Mouse (Mus musculus) small intestine, adult 2 months (tissue): ENCODE results near the gene Mroh8. TPM values are rescaled to one million over a fixed set of nuclear protein-coding genes. Genes with fewer than 3 reads are reported as not detected.
A peak's percentile ranks its signal among the peaks of the same experiment; 100 is the strongest.

Experiments
- H3K27ac ChIP-seq: fragments of 200-500 bp; 2 replicates; pipeline ENCODE4 v1.5.1; 2012; ENCODE audit warnings: low read depth, low read length, control low read depth, inconsistent platforms; ENCODE audit not compliant: insufficient read depth
- H3K27me3 ChIP-seq: fragments of 200-500 bp; 2 replicates; pipeline ENCODE4 v1.6.1; 2012; ENCODE audit warnings: mild to moderate bottlenecking, moderate library complexity, low read length, inconsistent platforms; ENCODE audit not compliant: control insufficient read depth, insufficient read depth
- H3K36me3 ChIP-seq: fragments of 200-500 bp; 2 replicates; pipeline ENCODE4 v1.6.1; 2012; ENCODE audit warnings: mild to moderate bottlenecking, low read length, control low read depth, inconsistent platforms; ENCODE audit not compliant: control insufficient read depth, insufficient read depth
- H3K4me1 ChIP-seq: fragments of 200-500 bp; 2 replicates; pipeline ENCODE4 v1.6.1; 2012; ENCODE audit warnings: low read length, inconsistent platforms, mixed read lengths; ENCODE audit not compliant: control insufficient read depth, insufficient read depth, insufficient read length
- H3K4me3 ChIP-seq: fragments of 200-500 bp; 2 replicates; pipeline ENCODE4 v1.5.1; 2012; ENCODE audit warnings: low read depth, mild to moderate bottlenecking, control low read depth, inconsistent platforms, low read length, moderate library complexity
- CTCF ChIP-seq: fragments of 200-500 bp; IDR thresholded peaks from 2 replicates; pipeline ENCODE4 v1.5.1; 2012; ENCODE audit warnings: low read depth, mild to moderate bottlenecking, control low read depth, inconsistent platforms, low read length, moderate library complexity, mixed read lengths; ENCODE audit not compliant: insufficient replicate concordance, insufficient read length; ENCODE audit errors: extremely low read depth
- POLR2A ChIP-seq: fragments of 200-500 bp; IDR thresholded peaks from 2 replicates; pipeline ENCODE4 v1.6.1; 2012; ENCODE audit warnings: low read depth, mild to moderate bottlenecking, control low read depth, inconsistent platforms, low read length, moderate library complexity
- whole genome bisulfite sequencing: fragments of 180-500 bp; shearing (Covaris S2); methylation state at CpG from one replicate; pipeline ENCODE4 v1.1.7; 2018; 5-methylcytosine and 5-hydroxymethylcytosine counted together
- polyA plus RNA-seq: library from polyadenylated mRNA; depleted of rRNA; stranded (reverse); fragments of >200 nt; gene quantifications from 2 replicates; pipeline ENCODE4 v1.2.3, GENCODE M21; 2012

Gene Mroh8
- polyA plus RNA-seq, 1 experiment = 0.16 TPM

DNA sequence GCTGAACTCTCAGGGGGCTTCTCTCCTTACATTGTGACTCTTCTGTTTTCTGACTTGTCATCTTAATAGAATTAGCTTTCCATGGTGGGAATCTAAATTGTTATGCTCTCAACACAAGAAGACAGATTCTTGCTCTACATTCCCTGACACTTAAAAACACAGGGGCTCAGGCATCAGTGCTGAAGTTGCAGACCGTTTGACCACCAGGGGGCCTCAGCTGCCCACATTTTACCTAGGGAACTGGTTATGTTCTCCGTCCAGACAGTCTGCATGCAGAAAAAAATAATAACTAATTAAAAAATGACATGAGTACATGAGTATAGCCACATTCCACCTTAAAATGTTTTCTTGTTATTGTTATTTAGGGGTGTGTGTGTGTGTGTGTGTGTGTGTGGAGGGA is 12.7 kb upstream of the Mroh8 start:
- no peaks in the 10 kb centered on the region for H3K4me1 ChIP-seq
- H3K4me3 ChIP-seq = no peak overlapping the region
- no peak overlapping the region for H3K27ac ChIP-seq
- H3K36me3 ChIP-seq = peaks cover 72% of the 10 kb centered on the region
- H3K27me3 ChIP-seq = no peaks in the 10 kb centered on the region
- WGBS = 14% methylated on average over 2 of the region's 2 CpGs
- TF ChIP-seq POLR2A = no peak
- peak; percentile 86; the same call in 1 of the 2 replicates for TF ChIP-seq CTCF

DNA sequence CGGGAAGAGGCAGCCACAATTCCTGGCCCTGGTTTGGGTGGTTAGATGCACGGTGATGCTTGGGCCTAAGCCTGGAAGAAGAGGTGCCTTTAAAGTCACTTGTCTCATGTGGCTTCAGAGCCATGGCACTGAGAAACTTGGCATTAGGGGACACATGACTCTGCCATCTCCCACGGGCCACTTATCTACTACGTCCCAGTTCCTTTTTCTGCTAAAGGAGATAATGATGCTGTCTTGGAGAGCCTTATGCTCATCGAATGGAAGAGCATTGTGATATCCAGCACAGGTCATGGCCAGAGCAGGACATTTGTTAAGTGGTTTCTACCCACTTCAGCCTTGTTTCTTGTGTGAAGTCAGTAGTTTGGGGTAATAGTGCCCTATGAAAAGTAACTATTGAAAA is 9.6 kb upstream of the Mroh8 start:
- WGBS = 87% methylated on average over 5 of the region's 5 CpGs
- H3K27me3 ChIP-seq = no peaks in the 10 kb centered on the region
- H3K36me3 ChIP-seq = peaks cover 56% of the 10 kb centered on the region
- H3K27ac ChIP-seq = no peak overlapping the region
- H3K4me3 ChIP-seq = no peak overlapping the region
- no peaks in the 10 kb centered on the region for H3K4me1 ChIP-seq
- TF ChIP-seq POLR2A (no peak), CTCF (no peak)

DNA sequence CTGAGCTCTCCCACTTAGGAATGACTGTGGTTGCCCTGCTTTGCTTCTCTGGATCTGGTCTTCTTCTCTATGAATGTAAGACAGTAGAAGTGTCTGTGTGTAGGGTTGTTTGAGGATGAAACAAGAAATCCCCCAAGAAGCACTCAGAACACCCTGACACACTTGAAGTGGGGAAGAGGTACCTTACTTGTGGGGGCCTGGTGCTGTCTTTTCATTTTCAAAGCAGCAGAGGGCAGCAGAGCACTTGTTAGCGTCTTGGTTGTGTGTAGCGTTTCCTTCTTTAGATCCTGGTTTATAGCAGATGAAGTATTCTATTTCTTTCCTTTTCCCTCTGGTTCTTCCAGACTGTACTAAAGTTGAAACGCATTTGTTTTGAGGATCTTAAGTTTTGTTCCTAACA is 8.2 kb upstream of the Mroh8 start:
- Histone ChIP-seq H3K4me1 (no peaks in the 10 kb centered on the region), H3K36me3 (peaks cover 51% of the 10 kb centered on the region), H3K4me3 (no peak overlapping the region), H3K27ac (no peak overlapping the region), H3K27me3 (no peaks in the 10 kb centered on the region)
- 13% methylated on average over 3 of the region's 3 CpGs for WGBS
- TF ChIP-seq POLR2A (no peak), CTCF (peak; percentile 3; the same call in 1 of the 2 replicates)

DNA sequence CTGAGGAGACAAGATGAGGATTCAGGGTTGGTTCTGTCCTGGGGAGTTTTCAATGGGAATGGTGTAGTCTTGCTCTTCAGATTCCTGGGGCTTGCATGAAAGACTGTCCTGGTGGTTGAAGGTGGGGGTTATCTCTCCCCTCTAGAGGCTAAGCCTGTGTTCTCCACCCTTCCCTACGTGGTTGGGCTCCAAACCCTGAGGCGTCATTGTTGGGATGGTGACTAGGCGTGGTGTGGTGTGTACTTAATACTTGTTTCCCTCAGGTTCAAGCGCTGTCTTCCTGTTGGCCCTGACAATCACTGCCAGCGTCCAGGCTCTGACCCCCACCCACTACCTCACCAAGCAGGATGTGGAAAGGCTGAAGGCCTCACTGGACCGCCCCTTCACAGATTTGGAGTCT is 4.0 kb upstream of the Mroh8 start:
- peaks cover 4% of the 10 kb centered on the region; the same call in 1 of the 2 replicates for H3K4me1 ChIP-seq
- no peak overlapping the region for H3K4me3 ChIP-seq
- H3K36me3 ChIP-seq = peaks cover 18% of the 10 kb centered on the region
- H3K27ac ChIP-seq = no peak overlapping the region
- 80% methylated on average over 6 of the region's 6 CpGs for WGBS
- TF ChIP-seq POLR2A (no peak), CTCF (no peak)
- H3K27me3 ChIP-seq = no peaks in the 10 kb centered on the region

DNA sequence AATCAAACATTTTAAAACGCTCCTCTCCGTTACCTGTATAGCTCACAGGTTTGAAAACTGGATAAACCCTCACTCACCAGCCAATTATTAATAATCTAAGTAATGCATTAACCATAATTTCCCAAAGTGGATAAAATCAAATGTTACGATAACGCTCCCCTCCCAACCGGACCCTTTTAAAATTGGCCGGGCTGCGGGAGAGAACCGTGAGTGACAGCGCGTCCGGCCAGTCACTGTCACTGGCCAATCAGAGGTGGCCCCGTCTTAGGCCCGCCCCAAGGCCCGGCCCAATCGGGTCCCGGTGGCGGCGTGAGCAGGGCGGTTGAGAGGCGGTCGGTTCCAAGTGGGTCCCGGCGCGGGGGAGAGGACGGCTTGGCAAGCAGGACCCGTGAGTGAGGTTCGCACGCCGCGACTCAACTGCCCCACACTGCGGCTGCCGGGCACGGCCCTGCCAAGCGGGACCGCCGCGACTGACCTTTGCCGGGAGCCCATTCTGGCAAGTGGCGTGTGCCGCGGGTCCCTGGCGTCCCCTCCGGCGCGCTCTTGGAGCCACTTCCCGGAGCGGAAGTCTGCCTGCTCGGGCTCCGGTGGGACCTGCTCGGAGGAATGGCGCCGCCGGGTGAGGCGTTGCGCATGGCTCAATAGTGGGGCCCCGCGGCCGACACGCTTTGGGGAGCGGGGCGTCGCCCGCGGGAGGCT is 483 bp downstream of the Mroh8 start, which contains the start of gene Rpn2:
Rpn2 (plus strand) TSS at position 301 of the 699 bp plus-strand sequence.
- H3K36me3 ChIP-seq = peaks cover 6% of the 10 kb centered on the region
- under 1% methylated on average over 64 of the region's 64 CpGs for WGBS
- peak within 1 kb of the TSS; percentile 90 for H3K4me3 ChIP-seq
- H3K4me1 ChIP-seq = peaks cover 4% of the 10 kb centered on the region; the same call in 1 of the 2 replicates
- H3K27ac ChIP-seq = peak within 1 kb of the TSS; percentile 79
- H3K27me3 ChIP-seq = no peaks in the 10 kb centered on the region
- TF ChIP-seq POLR2A = peak; percentile 29; the same call in 1 of the 2 replicates
- TF ChIP-seq CTCF = no peak

DNA sequence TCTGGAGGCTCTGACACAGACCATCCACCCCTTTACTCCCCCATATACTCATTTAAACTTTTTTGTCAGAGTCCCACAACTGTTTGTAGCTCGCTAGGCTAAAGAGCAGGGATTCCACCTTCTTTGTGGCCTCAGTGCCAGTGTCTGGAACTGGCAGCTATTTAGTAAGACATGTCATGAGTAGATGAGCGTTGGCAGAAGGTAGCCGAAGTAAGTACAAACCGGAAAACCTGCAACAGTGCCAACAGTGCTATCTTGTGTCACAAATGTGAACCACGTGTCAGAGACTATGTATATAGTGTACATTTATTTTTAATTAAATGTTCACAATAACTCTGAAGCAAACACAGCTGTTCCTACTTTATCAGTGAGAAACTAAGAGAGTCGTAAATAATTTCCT is 15.5 kb downstream of the Mroh8 start:
- 25% methylated on average over 6 of the region's 6 CpGs for WGBS
- Histone ChIP-seq H3K27ac (no peak overlapping the region), H3K4me1 (peaks cover 5% of the 10 kb centered on the region), H3K36me3 (no peaks in the 10 kb centered on the region), H3K27me3 (no peaks in the 10 kb centered on the region), H3K4me3 (no peak overlapping the region)
- TF ChIP-seq POLR2A (no peak), CTCF (no peak)

DNA sequence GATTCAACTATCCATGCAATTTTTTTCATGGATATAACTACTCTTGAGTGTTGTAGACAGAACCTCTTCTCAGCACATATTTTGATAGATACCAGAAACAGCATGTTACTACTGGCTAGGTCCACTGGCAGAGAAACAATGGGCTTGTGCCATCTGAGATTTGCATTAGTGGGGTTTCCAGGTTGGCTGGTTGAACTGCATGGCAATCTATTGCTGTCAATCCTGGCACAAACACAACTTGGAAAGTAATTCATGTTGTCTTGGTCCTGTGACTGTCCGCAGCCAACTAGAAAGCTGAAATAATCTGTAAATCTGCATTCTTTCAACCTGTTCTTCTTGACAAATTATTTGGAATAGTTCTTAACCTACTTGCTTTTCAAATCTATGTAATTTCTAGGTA is 16.2 kb downstream of the Mroh8 start:
- Histone ChIP-seq H3K27ac (no peak overlapping the region), H3K4me3 (no peak overlapping the region), H3K4me1 (peaks cover 5% of the 10 kb centered on the region), H3K27me3 (no peaks in the 10 kb centered on the region), H3K36me3 (no peaks in the 10 kb centered on the region)
- WGBS = 87% methylated on average over 1 of the region's 1 CpGs
- TF ChIP-seq CTCF (no peak), POLR2A (no peak)

DNA sequence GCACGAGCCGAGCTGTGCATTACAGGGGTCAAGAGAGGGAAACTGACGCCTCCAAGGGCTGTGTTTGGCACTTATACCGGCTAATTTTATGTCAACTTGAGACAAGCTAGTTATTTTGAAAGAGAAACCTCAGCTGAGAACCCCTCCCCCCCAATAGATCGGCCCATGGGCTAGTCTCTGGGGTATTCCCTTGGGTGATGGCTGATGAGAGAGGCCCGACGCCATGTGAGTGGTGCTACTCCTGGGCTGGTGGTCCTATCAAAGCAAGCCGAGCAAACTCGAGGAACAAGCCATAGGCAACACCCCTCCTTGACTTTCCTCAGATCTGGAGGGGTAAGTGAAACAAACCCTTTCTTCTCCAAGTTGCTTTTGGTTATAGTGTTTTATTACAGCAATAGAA is 16.8 kb downstream of the Mroh8 start:
- Histone ChIP-seq H3K27me3 (no peaks in the 10 kb centered on the region), H3K4me3 (peak overlapping the region; percentile 4; the same call in 1 of the 2 replicates), H3K36me3 (no peaks in the 10 kb centered on the region), H3K27ac (no peak overlapping the region), H3K4me1 (peaks cover 5% of the 10 kb centered on the region)
- 32% methylated on average over 9 of the region's 9 CpGs for WGBS
- TF ChIP-seq POLR2A = no peak
- TF ChIP-seq CTCF = no peak
